Mouse (Mus musculus) brain, embryonic 14.5 days (tissue): Measurements from ENCODE around the gene Dennd4b.

Experiments
- CTCF ChIP-seq: fragments of 200-500 bp; IDR thresholded peaks from 2 replicates; pipeline ENCODE4 v1.5.1; 2012; ENCODE audit warnings: inconsistent platforms, mild to moderate bottlenecking, moderate library complexity, borderline replicate concordance; ENCODE audit not compliant: insufficient read depth, insufficient read length; ENCODE audit errors: extremely low read depth
- POLR2A ChIP-seq: fragments of 200-500 bp; IDR thresholded peaks from 2 replicates; pipeline ENCODE4 v1.6.1; 2012; ENCODE audit warnings: mild to moderate bottlenecking, inconsistent platforms, borderline replicate concordance; ENCODE audit not compliant: poor library complexity, insufficient read depth, insufficient read length, severe bottlenecking; ENCODE audit errors: extremely low read depth

DNA sequence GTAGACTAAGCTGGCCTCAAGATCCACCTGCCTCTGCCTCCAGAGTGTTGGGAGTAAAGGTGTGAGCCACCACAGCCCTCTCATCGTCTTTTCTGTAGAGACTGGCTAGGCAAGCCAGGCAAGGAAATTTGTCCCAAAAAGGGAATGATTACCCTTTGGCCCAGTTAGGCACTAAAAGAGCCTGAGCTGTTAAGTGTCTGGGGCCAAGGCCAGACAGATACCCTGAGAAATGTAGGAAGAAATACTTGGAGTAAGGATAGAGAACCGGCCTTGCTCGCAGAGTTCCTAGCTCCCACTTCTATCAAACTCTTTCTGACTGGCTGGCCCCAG, 17.4 kb upstream of the Dennd4b start:
- no peak for TF ChIP-seq CTCF
- no peak for TF ChIP-seq POLR2A
